Mouse (Mus musculus) embryo, embryonic 9.5 days (tissue): ENCODE results near the gene Tspan2.

Experiments
- DNase-seq: peaks from one replicate; pipeline ENCODE4 v3.0.0-alpha.2; 2017; ENCODE audit errors: extremely low spot score

Tspan2 gene

DNA sequence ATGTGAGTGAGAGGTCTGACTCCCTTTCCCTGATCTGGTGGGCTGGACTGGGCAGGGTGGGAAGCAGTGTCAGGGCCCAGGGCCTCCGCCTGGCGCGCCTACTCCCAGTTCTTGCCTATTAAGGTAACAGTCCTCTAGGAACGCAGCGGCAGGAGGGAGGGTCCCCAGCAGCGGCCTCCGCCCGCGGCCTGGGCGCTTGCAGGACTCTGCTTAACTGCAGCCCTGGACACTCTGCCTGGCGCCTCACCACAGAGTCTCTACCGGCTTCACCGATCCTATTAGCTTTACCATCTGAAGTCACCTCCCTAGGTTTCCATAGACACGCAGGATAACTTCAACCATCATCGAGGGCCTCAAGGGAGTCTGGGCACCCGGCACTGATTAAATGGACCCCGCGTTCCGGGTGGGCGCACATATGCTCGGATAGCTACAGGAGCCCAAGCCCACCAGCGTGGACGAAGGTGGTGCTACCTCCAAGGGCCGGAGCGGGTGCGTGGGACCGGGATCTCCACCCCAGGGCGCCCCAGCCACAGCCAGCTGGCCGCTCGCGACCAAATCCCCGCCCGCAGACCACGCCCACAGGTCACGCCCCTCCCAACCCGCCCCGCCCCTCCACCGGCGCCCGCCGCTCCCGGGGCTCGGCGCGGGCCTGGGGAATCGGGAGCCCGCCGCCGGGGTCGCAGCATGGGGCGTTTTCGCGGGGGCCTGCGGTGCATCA, at the start of gene Tspan2:
Tspan2 (plus strand) TSS at position 217 of the 718 bp plus-strand sequence.
- DNase-seq = peak; percentile 83

DNA sequence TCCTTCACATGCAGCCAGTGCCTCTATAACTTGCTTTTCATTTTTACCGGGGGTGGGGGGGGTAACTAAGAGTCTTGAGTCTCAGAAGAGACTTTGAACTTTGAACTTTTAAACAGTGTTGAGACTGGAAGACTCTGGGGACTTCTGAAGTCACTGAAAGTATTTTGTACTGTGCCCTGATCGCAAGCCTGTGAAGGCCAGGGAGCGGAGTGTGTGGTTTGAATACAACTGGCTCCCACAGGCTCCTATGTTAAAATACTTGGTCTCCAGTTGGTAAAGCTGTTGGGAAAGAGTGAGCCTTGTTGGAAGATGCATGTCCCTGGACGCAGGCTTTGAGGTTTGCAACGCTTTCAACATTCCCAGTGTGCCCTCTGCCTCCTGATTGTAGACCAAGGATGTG, 47.5 kb upstream of the Tspan2 start:
- no peak for DNase-seq

DNA sequence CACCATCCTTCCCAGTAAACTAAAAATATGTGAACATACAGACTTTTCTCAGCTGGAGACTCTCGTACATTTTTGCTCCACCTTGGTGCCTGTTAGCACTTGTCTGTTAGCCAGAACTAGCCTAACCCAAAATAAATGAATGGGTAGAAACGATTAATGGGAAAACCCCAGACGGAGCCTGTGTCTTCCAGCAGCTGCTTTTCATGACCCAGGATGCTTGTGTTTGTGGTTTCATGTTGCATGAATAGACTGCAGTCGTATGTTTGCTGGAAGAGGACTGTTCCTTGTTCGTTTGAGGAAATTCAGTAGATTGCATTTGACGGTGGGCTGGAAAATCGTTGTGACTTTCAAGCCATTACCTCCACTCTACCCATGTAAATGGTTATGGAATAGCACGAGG, 46.5 kb upstream of the Tspan2 start:
- no peak for DNase-seq

DNA sequence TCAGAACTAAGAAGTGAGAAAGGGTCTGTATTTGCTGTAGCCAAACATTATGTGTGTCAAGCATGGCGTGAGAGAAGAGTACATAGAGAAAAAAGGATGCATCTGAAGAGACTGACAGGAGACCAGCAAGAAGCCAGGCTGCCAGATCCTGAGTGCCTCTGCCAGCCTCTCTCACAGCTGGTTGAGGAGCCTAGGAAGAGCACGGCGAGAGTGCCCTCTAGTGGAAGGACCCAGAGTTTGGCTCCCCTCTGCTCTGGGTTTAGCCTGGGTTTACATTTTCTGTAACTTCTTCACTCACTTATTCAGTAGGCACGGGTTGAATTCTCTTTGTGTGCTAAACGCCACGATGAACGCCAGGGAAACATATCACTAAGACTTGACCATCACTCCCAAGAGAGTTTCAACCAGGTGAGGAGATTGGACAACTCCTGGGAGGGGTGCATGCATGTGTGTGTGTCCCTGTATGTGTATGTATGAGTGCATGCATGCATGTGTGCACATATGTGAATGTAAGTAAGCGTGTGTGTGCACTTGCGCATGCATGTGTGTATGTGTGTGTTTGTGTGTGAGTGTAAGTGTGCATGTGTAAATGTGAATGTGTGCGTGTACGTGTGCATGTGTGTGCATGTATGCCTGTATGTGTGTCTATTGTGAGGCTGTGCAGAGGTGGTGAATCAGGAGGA, 42.4 kb upstream of the Tspan2 start:
- peak; percentile 51 for DNase-seq

GRCm38 (mm10) chr3:102692758-102693325, 41.5 kb upstream of the Tspan2 start:
- DNase-seq = no peak

DNA sequence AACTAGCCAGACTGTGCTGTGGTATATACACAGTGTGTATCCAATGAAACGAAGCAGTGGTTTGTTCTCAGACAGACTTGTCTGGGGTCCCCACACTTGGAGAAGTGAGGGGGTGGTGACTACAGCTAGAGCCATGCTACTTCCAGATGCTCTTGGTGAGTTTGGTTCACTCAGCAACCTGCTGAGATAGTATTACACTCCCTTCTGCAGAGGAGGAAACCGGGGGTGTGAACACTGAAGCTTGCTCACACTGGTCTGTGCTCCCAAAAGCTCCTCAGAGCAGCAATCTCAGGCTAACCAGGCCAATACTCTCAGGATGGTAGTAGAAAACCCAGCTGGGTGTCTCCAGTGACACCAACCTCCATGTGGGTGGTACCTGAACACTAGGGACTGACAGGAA, 36.2 kb upstream of the Tspan2 start:
- no peak for DNase-seq

- DNase-seq = no peak
These were observed 33.0 kb upstream of the Tspan2 start for GRCm38 (mm10) chr3:102701303-102701702.

DNA sequence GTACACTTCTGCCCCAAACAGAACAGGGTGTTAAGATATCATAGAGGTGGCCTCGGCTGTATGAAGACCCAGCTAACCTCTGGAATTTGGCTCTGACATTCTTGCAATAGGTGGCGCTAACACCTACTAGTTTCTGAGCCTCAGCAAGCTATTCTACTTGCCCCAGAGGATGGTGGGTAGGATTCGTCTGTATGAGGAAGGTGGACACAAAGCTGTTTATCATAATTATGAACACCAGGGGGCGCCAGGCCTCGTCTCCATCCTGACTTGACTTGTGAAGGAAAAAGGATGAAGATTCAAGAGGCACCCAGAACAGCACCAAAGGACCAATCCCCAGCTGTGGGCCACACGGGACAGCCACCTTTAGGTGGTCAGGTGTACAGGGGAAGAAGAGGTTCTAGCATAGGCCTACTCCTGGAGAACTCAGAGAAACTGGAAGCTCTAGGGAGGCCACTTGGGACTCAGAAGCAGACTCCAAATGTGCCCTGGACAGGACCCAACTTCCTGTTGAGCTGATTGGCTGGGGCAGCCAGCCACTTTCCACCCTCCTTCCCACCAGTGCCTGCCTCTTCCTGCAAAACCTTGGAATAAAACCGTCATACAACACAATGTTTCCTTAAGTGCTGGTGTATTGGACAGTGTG, 32.3 kb upstream of the Tspan2 start:
- DNase-seq = peak; percentile 51

DNA sequence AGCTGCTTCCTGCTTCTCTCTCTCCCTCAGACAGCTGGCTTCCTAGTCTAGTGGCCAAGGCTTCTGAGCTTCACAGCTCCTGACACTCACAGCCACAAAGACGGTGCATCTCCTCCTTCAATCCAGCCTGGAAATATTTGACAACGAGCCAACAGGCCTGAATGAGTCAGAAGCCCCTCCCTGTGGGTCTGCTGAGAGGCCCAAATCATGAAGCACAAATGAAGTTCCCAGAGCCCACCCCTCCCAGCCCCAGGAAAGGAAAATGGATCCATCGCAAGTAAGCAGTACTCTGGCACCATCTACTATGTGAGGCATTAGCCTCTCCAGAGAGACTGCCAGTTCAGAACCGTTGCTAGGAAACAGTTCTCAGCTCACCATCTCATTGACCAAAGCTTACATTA, 30.3 kb upstream of the Tspan2 start:
- no peak for DNase-seq

- DNase-seq = no peak
These were observed 25.7 kb upstream of the Tspan2 start for GRCm38 (mm10) chr3:102708599-102708998.

DNA sequence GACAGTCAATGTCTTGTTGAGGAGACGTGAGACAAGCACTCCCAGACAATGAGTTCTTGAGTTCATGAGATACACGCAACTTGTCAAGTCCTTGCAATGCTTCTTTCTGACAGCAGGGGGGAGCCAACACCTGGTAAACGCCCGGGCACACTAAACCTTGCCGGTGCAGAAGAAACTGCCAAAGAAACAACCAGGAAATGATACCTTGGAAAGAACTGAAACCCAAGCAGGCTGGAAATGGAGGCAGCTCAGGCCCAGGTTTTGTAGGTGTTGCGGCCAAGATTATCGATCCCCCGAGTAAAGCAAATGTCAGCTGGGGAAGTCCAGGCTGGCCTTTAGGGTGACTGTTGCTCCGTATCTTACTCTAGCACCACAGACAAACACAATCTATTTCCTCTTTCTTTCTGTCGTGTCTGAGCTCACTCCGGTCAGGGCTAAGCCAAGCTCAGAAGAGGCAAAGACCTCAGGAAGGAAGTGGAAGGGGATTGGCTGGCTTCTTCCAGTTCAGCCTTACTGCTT, 19.2 kb upstream of the Tspan2 start:
- DNase-seq = peak; percentile 76

- DNase-seq = no peak
These were observed 18.5 kb upstream of the Tspan2 start for GRCm38 (mm10) chr3:102715839-102716238.

- DNase-seq = no peak
These were observed 16.6 kb upstream of the Tspan2 start for GRCm38 (mm10) chr3:102717586-102718285.

DNA sequence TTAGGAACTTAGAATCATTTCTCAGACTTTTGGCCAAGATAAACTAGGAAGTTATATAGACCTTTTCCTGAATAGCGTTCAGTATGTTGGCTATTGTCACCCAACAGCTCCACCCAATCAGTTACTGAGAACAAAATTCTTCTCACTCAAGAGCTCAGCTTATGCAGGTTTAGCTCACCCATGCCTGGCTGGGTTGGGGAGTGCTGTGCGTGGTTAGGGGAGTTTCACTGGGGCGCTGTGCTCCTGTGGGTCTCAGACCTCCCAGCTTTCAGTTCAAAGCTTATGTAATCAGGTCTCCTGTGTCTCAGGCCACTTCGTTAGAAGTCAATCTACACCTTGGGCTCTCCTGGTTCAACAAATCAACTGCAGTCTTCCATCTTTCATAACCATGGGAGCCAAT, 11.2 kb upstream of the Tspan2 start:
- no peak for DNase-seq

DNA sequence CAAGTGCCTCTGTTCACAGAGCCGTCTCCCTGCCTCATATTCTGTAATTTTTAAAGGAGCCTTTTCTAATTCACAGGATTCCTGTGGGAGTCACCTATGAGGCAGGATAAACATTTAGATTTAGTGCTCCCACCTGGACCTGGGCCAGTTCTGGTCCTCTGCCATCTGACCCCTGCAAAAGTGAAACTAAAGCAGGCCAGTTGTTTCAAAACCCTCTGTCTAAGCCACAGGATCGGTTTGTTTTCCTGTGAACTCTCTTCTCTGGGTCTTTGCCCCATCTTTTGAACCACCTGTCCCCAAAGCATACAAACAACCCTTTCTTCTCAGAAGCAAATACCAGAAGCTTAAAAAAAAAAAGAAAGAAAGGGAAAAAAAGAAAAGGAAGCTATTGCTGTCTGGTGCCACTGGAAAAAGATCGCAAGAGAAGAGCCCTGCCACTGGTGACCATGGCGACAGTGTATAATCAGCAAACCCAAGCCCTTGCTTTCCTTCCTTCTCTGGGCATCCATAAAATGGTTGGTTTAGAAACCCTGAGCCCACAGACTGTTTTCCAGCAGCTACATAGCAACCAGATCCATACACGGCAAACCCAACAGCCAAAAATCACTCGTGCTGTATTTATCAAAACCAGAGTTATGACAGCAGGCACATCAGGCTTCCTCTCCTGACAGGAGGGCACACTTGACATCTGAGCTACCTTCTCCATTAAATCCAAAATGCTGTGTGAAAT, 10.3 kb upstream of the Tspan2 start:
- no peak for DNase-seq

GRCm38 (mm10) chr3:102724798-102725459, 9.4 kb upstream of the Tspan2 start:
- no peak for DNase-seq

- DNase-seq = no peak
These were observed 4.9 kb upstream of the Tspan2 start for GRCm38 (mm10) chr3:102729416-102729815.

GRCm38 (mm10) chr3:102731112-102731511, 3.2 kb upstream of the Tspan2 start:
- no peak for DNase-seq

- no peak for DNase-seq
These were observed 1.7 kb upstream of the Tspan2 start for GRCm38 (mm10) chr3:102732619-102733018.

DNA sequence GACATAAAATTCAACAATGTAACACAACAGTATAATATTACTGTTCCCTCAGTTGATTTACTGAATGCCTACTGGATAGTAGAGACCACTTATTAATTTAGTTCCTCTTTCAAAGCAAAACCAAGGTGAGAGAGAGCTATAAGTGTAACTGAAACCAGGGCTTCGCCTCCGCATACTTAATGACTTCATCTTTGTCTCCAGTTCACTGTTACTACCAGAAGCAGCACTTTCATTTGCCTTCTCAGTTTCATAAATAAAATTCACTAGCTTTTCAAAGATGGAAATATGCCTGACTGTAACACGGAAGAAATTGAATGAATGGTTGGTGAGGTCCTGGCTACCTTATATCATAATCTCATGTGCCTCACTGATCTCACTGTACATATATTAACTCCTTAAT, 1.3 kb upstream of the Tspan2 start:
- DNase-seq = no peak

- no peak for DNase-seq
These were observed 405 bp upstream of the Tspan2 start for GRCm38 (mm10) chr3:102733936-102734312.
